Mouse (Mus musculus) kidney, postnatal 25 days (tissue): ENCODE measurements around the gene Glod4.
"Not testable (repeated sequence)": the region's sequence is repeated elsewhere in the genome, so short reads cannot be mapped to it uniquely, and the experiment has no call there.

Experiments used
- DNase-seq, 2 experiments: peaks; one replicate each; pipeline ENCODE4 v3.0.0; 2021; ENCODE audit warnings: mixed read lengths in 2 of 2

The Glod4 gene

GRCm38 (mm10) chr11:76256129-76256528 lies 12.6 kb upstream of the Glod4 start:
- DNase-seq = no peak

- DNase-seq = no peak
Observed at GRCm38 (mm10) chr11:76255431-76256001, 12.0 kb upstream of the Glod4 start.

GRCm38 (mm10) chr11:76253918-76254264 lies 10.4 kb upstream of the Glod4 start:
- no peak for DNase-seq

- peak; percentile 86 to 92 for DNase-seq
Observed at GRCm38 (mm10) chr11:76253145-76253917, 9.8 kb upstream of the Glod4 start.

GRCm38 (mm10) chr11:76252036-76252435 lies 8.5 kb upstream of the Glod4 start:
- DNase-seq = no peak

- DNase-seq = no peak
Observed at GRCm38 (mm10) chr11:76247239-76247638, 3.7 kb upstream of the Glod4 start.

GRCm38 (mm10) chr11:76246439-76246838 lies 2.9 kb upstream of the Glod4 start:
- DNase-seq = no peak

- no peak for DNase-seq
Observed at GRCm38 (mm10) chr11:76243811-76244546, 454 bp upstream of the Glod4 start.

- no peak for DNase-seq
Observed at GRCm38 (mm10) chr11:76239750-76240149, 3.8 kb downstream of the Glod4 start.

GRCm38 (mm10) chr11:76236136-76236535 lies 7.4 kb downstream of the Glod4 start:
- no peak for DNase-seq

GRCm38 (mm10) chr11:76225051-76225450 lies 18.5 kb downstream of the Glod4 start:
- DNase-seq = no peak

GRCm38 (mm10) chr11:76224631-76225030 lies 18.9 kb downstream of the Glod4 start:
- no peak for DNase-seq

- peak; percentile 98 for DNase-seq
Observed at GRCm38 (mm10) chr11:76217390-76217800, 26.1 kb downstream of the Glod4 start, which contains the start of the genes Dbil5 and Gemin4. Dbil5 (plus strand) TSS chr11:76217608. Gemin4 (minus strand) TSS chr11:76217664.

- DNase-seq = peak; percentile 72 to 76
Observed at GRCm38 (mm10) chr11:76216681-76217389, 26.7 kb downstream of the Glod4 start.

GRCm38 (mm10) chr11:76216049-76216540 lies 27.4 kb downstream of the Glod4 start:
- no peak for DNase-seq

GRCm38 (mm10) chr11:76215011-76215410 lies 28.5 kb downstream of the Glod4 start:
- DNase-seq = no peak

GRCm38 (mm10) chr11:76213841-76214240 lies 29.7 kb downstream of the Glod4 start:
- DNase-seq = no peak

- not testable (repeated sequence) for DNase-seq
Observed at GRCm38 (mm10) chr11:76211595-76211994, 31.9 kb downstream of the Glod4 start.

- no peak for DNase-seq
Observed at GRCm38 (mm10) chr11:76210228-76210985, 33.1 kb downstream of the Glod4 start.

- no peak for DNase-seq
Observed at GRCm38 (mm10) chr11:76206793-76207192, 36.7 kb downstream of the Glod4 start.

- peak; percentile 87 to 93 for DNase-seq
Observed at GRCm38 (mm10) chr11:76201761-76202674, 41.5 kb downstream of the Glod4 start.
